Mouse (Mus musculus) liver, postnatal 0 days (tissue): ENCODE measurements at regions not wholly inside any gene's neighbourhood (a gene's known extent, or its start where the extent isn't known, plus 50 kb on each side); places are given as distances from the start of the nearest gene placed in this dataset.
A peak's percentile ranks its signal among the peaks of the same experiment; 100 is the strongest.

ENCODE experiments used
- ATAC-seq: fragments of 200-750 bp; cut with Nextera tagmentation; 2 replicates; pipeline ENCODE4 v1.8.0; 2017; ENCODE audit warnings: mild to moderate bottlenecking, moderate library complexity
- DNase-seq: peaks from one replicate; pipeline ENCODE4 v3.0.0-alpha.2; 2016
- H3K27ac ChIP-seq: fragments of 300-500 bp; sonication (generic); 2 replicates; pipeline ENCODE4 v1.5.1; 2014; ENCODE audit warnings: antibody characterized with exemption, moderate library complexity, mild to moderate bottlenecking, low read depth
- H3K27me3 ChIP-seq: fragments of 300-500 bp; sonication (generic); 2 replicates; pipeline ENCODE4 v1.6.1; 2014; ENCODE audit warnings: low read length, control low read depth, mixed read lengths; ENCODE audit not compliant: insufficient read depth
- H3K36me3 ChIP-seq: fragments of 300-500 bp; sonication (generic); replicated peaks from 2 replicates; pipeline ENCODE4 v1.6.1; 2014; ENCODE audit warnings: mild to moderate bottlenecking, control low read depth, low read length, moderate library complexity, mixed read lengths; ENCODE audit not compliant: insufficient read depth
- H3K4me1 ChIP-seq: fragments of 300-500 bp; sonication (generic); 2 replicates; pipeline ENCODE4 v1.6.1; 2014; ENCODE audit warnings: antibody characterized with exemption, mild to moderate bottlenecking, control low read depth; ENCODE audit not compliant: insufficient read depth
- H3K4me2 ChIP-seq: fragments of 300-500 bp; sonication (generic); 2 replicates; pipeline ENCODE4 v1.6.1; 2014; ENCODE audit warnings: low read depth, mild to moderate bottlenecking, low read length, moderate library complexity, mixed read lengths
- H3K4me3 ChIP-seq: fragments of 300-500 bp; sonication (generic); 2 replicates; pipeline ENCODE4 v1.5.1; 2014; ENCODE audit warnings: low read depth, low read length
- H3K9ac ChIP-seq: fragments of 300-500 bp; sonication (generic); replicated peaks from 2 replicates; pipeline ENCODE4 v1.6.1; 2014; ENCODE audit warnings: mild to moderate bottlenecking, moderate library complexity
- H3K9me3 ChIP-seq: fragments of 300-500 bp; sonication (generic); 2 replicates; pipeline ENCODE4 v1.6.1; 2016; ENCODE audit warnings: mild to moderate bottlenecking, control low read depth, low read length, mixed read lengths
- CTCF ChIP-seq: sonication (generic); IDR thresholded peaks from 2 replicates; pipeline ENCODE4 v1.5.1; 2016; ENCODE audit warnings: antibody characterized with exemption, low read depth
- EP300 ChIP-seq: IDR thresholded peaks from 2 replicates; pipeline ENCODE4 v1.6.1; 2016; ENCODE audit warnings: antibody characterized with exemption, low read depth, mild to moderate bottlenecking
- WGBS: fragments of 180-500 bp; shearing (Covaris S2); extraction: QIAGEN DNeasy Blood & Tissue Kit; methylation state at CpG from one replicate; pipeline ENCODE4 v1.1.7; 2014; ENCODE audit not compliant: insufficient replicate concordance; 5-methylcytosine and 5-hydroxymethylcytosine counted together

- Histone ChIP-seq H3K4me3 (no peak overlapping the region), H3K27ac (no peak overlapping the region), H3K4me1 (no peaks in the 10 kb centered on the region), H3K36me3 (no peaks in the 10 kb centered on the region), H3K9me3 (no peaks in the 10 kb centered on the region), H3K4me2 (no peak overlapping the region), H3K9ac (no peak overlapping the region), H3K27me3 (no peaks in the 10 kb centered on the region)
- DNase-seq (no peak), ATAC-seq (no peak)
- WGBS, result 49% methylated on average over 6 of the region's 6 CpGs
- no peak for TF ChIP-seq CTCF
- no peak for TF ChIP-seq EP300
These were observed 225.5 kb upstream of the Bmp2 start for GRCm38 (mm10) chr2:133326290-133327050.

GRCm38 (mm10) chr2:133327653-133328052, 224.3 kb upstream of the Bmp2 start:
- no peak overlapping the region for H3K9ac ChIP-seq
- ATAC-seq (no peak), DNase-seq (no peak)
- H3K36me3 ChIP-seq, result no peaks in the 10 kb centered on the region
- 31% methylated on average over 2 of the region's 2 CpGs for WGBS
- H3K27me3 ChIP-seq, result no peaks in the 10 kb centered on the region
- no peak for TF ChIP-seq CTCF
- TF ChIP-seq EP300, result no peak
- H3K9me3 ChIP-seq, result no peaks in the 10 kb centered on the region
- H3K27ac ChIP-seq, result no peak overlapping the region
- H3K4me3 ChIP-seq, result no peak overlapping the region
- H3K4me1 ChIP-seq, result no peaks in the 10 kb centered on the region
- no peak overlapping the region for H3K4me2 ChIP-seq

- Histone ChIP-seq H3K27me3 (no peaks in the 10 kb centered on the region), H3K27ac (no peak overlapping the region), H3K4me3 (no peak overlapping the region), H3K9me3 (no peaks in the 10 kb centered on the region), H3K4me1 (no peaks in the 10 kb centered on the region), H3K36me3 (no peaks in the 10 kb centered on the region), H3K9ac (no peak overlapping the region), H3K4me2 (no peak overlapping the region)
- no peak for DNase-seq
- 81% methylated on average over 9 of the region's 9 CpGs for WGBS
- no peak for ATAC-seq
- TF ChIP-seq CTCF (no peak), EP300 (no peak)
These were observed 215.6 kb upstream of the Bmp2 start for GRCm38 (mm10) chr2:133336177-133336901.

GRCm38 (mm10) chr2:133338150-133338549, 213.8 kb upstream of the Bmp2 start:
- no peaks in the 10 kb centered on the region for H3K27me3 ChIP-seq
- no peaks in the 10 kb centered on the region for H3K9me3 ChIP-seq
- no peaks in the 10 kb centered on the region for H3K36me3 ChIP-seq
- WGBS, result 57% methylated on average over 3 of the region's 3 CpGs
- DNase-seq (no peak), ATAC-seq (peak; percentile 93)
- no peak overlapping the region for H3K27ac ChIP-seq
- no peak for TF ChIP-seq CTCF
- TF ChIP-seq EP300, result no peak
- no peak overlapping the region for H3K4me3 ChIP-seq
- H3K9ac ChIP-seq, result no peak overlapping the region
- H3K4me1 ChIP-seq, result no peaks in the 10 kb centered on the region
- H3K4me2 ChIP-seq, result no peak overlapping the region

- Histone ChIP-seq H3K27me3 (no peaks in the 10 kb centered on the region), H3K4me1 (no peaks in the 10 kb centered on the region), H3K4me3 (no peak overlapping the region), H3K27ac (no peak overlapping the region), H3K4me2 (no peak overlapping the region), H3K36me3 (no peaks in the 10 kb centered on the region), H3K9ac (no peak overlapping the region), H3K9me3 (no peaks in the 10 kb centered on the region)
- DNase-seq (no peak), ATAC-seq (no peak)
- no peak for TF ChIP-seq CTCF
- no peak for TF ChIP-seq EP300
- WGBS, result 67% methylated on average over 4 of the region's 4 CpGs
These were observed 210.6 kb upstream of the Bmp2 start for GRCm38 (mm10) chr2:133341352-133341751.

GRCm38 (mm10) chr2:133345964-133346788, 205.8 kb upstream of the Bmp2 start:
- TF ChIP-seq EP300 (no peak), CTCF (no peak)
- ATAC-seq (no peak), DNase-seq (no peak)
- Histone ChIP-seq H3K27me3 (no peaks in the 10 kb centered on the region), H3K36me3 (no peaks in the 10 kb centered on the region), H3K27ac (no peak overlapping the region), H3K4me2 (no peak overlapping the region), H3K4me1 (no peaks in the 10 kb centered on the region), H3K9ac (no peak overlapping the region), H3K9me3 (no peaks in the 10 kb centered on the region), H3K4me3 (no peak overlapping the region)
- 50% methylated on average over 12 of the region's 12 CpGs for WGBS
